Mouse (Mus musculus): Measurements from ENCODE around the gene Rpe. TPM values are rescaled to one million over a fixed set of nuclear protein-coding genes. Genes with fewer than 3 reads are reported as not detected.

Rpe gene
- polyA plus RNA-seq, 1 experiment = 95.4 TPM

GRCm38 (mm10) chr1:66701576-66701940 is 927 bp downstream of the Rpe start:
- H3K4me3 ChIP-seq (ENCODE audit: insufficient read depth, low read depth, low read length) = peak overlapping the region; percentile 99
- H3K4me1 ChIP-seq (ENCODE audit: control insufficient read depth, insufficient read depth, insufficient read length, low read length) = no peaks in the 10 kb centered on the region; the same call in 1 of the 2 replicates
- H3K27ac ChIP-seq (replicated peaks; ENCODE audit: low read depth, low read length) = peak overlapping the region; percentile 83

GRCm38 (mm10) chr1:66702623-66703345 is 2.2 kb downstream of the Rpe start:
- Histone ChIP-seq H3K27ac (replicated peaks; ENCODE audit: low read depth, low read length) (no peak overlapping the region), H3K4me1 (ENCODE audit: control insufficient read depth, insufficient read depth, insufficient read length, low read length) (no peaks in the 10 kb centered on the region; the same call in 1 of the 2 replicates), H3K4me3 (ENCODE audit: insufficient read depth, low read depth, low read length) (no peak overlapping the region)

- no peak overlapping the region for H3K4me3 ChIP-seq (ENCODE audit: insufficient read depth, low read depth, low read length)
- H3K27ac ChIP-seq (replicated peaks; ENCODE audit: low read depth, low read length) = no peak overlapping the region
- H3K4me1 ChIP-seq (ENCODE audit: control insufficient read depth, insufficient read depth, insufficient read length, low read length) = no peaks in the 10 kb centered on the region; the same call in 1 of the 2 replicates
Observed at GRCm38 (mm10) chr1:66704523-66704922, 3.9 kb downstream of the Rpe start.

- Histone ChIP-seq H3K4me3 (ENCODE audit: insufficient read depth, low read depth, low read length) (no peak overlapping the region), H3K27ac (replicated peaks; ENCODE audit: low read depth, low read length) (no peak overlapping the region), H3K4me1 (ENCODE audit: control insufficient read depth, insufficient read depth, insufficient read length, low read length) (no peaks in the 10 kb centered on the region)
Observed at GRCm38 (mm10) chr1:66712859-66713258, 12.2 kb downstream of the Rpe start.

- H3K4me3 ChIP-seq (ENCODE audit: insufficient read depth, low read depth, low read length) = no peak overlapping the region
- H3K27ac ChIP-seq (replicated peaks; ENCODE audit: low read depth, low read length) = no peak overlapping the region
- no peaks in the 10 kb centered on the region for H3K4me1 ChIP-seq (ENCODE audit: control insufficient read depth, insufficient read depth, insufficient read length, low read length)
Observed at GRCm38 (mm10) chr1:66730581-66730980, 29.9 kb downstream of the Rpe start.

- H3K4me3 ChIP-seq (ENCODE audit: insufficient read depth, low read depth, low read length) = no peak overlapping the region
- no peaks in the 10 kb centered on the region for H3K4me1 ChIP-seq (ENCODE audit: control insufficient read depth, insufficient read depth, insufficient read length, low read length)
- no peak overlapping the region for H3K27ac ChIP-seq (replicated peaks; ENCODE audit: low read depth, low read length)
Observed at GRCm38 (mm10) chr1:66768764-66769163, 68.1 kb downstream of the Rpe start.

Other genes starting within 250 kb of the Rpe start
- gene Unc80, start 232.5 kb upstream of the Rpe start, polyA plus RNA-seq (2012; ENCODE audit: insufficient read depth, insufficient read length, missing spikeins) = not detected in 2 replicates
- 12.4 TPM in 2 replicates for gene Kansl1l, start 116.7 kb downstream of the Rpe start, polyA plus RNA-seq (2012; ENCODE audit: insufficient read depth, insufficient read length, missing spikeins)
- 2,156 and 2,258 TPM in 2 replicates for gene Acadl, start 162.4 kb downstream of the Rpe start, polyA plus RNA-seq (2012; ENCODE audit: insufficient read depth, insufficient read length, missing spikeins)
- 425 and 601 TPM in 2 replicates for gene Myl1, start 244.6 kb downstream of the Rpe start, polyA plus RNA-seq (2012; ENCODE audit: insufficient read depth, insufficient read length, missing spikeins)

Measured in brown adipose tissue, adult 24 weeks (tissue).